Mouse (Mus musculus) ES-CJ7 (cell line): ENCODE measurements around the gene Itgb4.

Experiments used
- DNase-seq: peaks from one replicate; pipeline ENCODE4 v3.0.0; 2011; ENCODE audit warnings: low read depth, low spot score

Itgb4 gene

GRCm38 (mm10) chr11:115970006-115970673, 4.4 kb upstream of the Itgb4 start:
- peak; percentile 57 for DNase-seq

- peak; percentile 72 for DNase-seq
Measured at GRCm38 (mm10) chr11:115971016-115971415, 3.5 kb upstream of the Itgb4 start.

- DNase-seq: no peak
Measured at GRCm38 (mm10) chr11:115975083-115975420, 543 bp downstream of the Itgb4 start.

GRCm38 (mm10) chr11:115975544-115975943, 1.0 kb downstream of the Itgb4 start:
- DNase-seq: no peak

- DNase-seq: no peak
Measured at GRCm38 (mm10) chr11:115982472-115982871, 8.0 kb downstream of the Itgb4 start.

- DNase-seq: no peak
Measured at GRCm38 (mm10) chr11:115983291-115983690, 8.8 kb downstream of the Itgb4 start.

- peak; percentile 48 for DNase-seq
Measured at GRCm38 (mm10) chr11:115989686-115990085, 15.2 kb downstream of the Itgb4 start.

GRCm38 (mm10) chr11:115992098-115992497, 17.6 kb downstream of the Itgb4 start:
- DNase-seq: no peak

GRCm38 (mm10) chr11:115995256-115995655, 20.7 kb downstream of the Itgb4 start:
- no peak for DNase-seq

GRCm38 (mm10) chr11:115997047-115997446, 22.5 kb downstream of the Itgb4 start:
- DNase-seq: peak; percentile 53

- DNase-seq: no peak
Measured at GRCm38 (mm10) chr11:115997662-115998061, 23.2 kb downstream of the Itgb4 start.

GRCm38 (mm10) chr11:115999027-115999426, 24.5 kb downstream of the Itgb4 start:
- DNase-seq: no peak

- peak; percentile 80 for DNase-seq
Measured at GRCm38 (mm10) chr11:115999538-116000143, 25.1 kb downstream of the Itgb4 start.

GRCm38 (mm10) chr11:116000607-116001006, 26.1 kb downstream of the Itgb4 start:
- DNase-seq: no peak

- no peak for DNase-seq
Measured at GRCm38 (mm10) chr11:116001725-116002124, 27.2 kb downstream of the Itgb4 start.

- peak; percentile 51 for DNase-seq
Measured at GRCm38 (mm10) chr11:116002894-116003293, 28.4 kb downstream of the Itgb4 start.

- no peak for DNase-seq
Measured at GRCm38 (mm10) chr11:116004186-116004823, 29.8 kb downstream of the Itgb4 start.

- peak; percentile 72 for DNase-seq
Measured at GRCm38 (mm10) chr11:116004840-116005700, 30.6 kb downstream of the Itgb4 start.

GRCm38 (mm10) chr11:116005701-116006419, 31.4 kb downstream of the Itgb4 start:
- no peak for DNase-seq

- no peak for DNase-seq
Measured at GRCm38 (mm10) chr11:116007095-116007850, 32.8 kb downstream of the Itgb4 start.

GRCm38 (mm10) chr11:116008411-116008810, 33.9 kb downstream of the Itgb4 start:
- DNase-seq: no peak
